Mouse (Mus musculus) heart, adult 2 months (tissue): ENCODE data around the gene Nfkb1.

ENCODE experiments used
- CTCF ChIP-seq: fragments of 200-600 bp; IDR thresholded peaks from 2 replicates; pipeline ENCODE4 v1.8.1; 2022; ENCODE audit warnings: antibody characterized with exemption, mild to moderate bottlenecking, moderate library complexity
- POLR2A ChIP-seq: fragments of 200-500 bp; IDR thresholded peaks from 2 replicates; pipeline ENCODE4 v1.6.1; 2011; ENCODE audit warnings: mild to moderate bottlenecking, low read depth, low read length, control low read depth; ENCODE audit not compliant: insufficient read depth

- TF ChIP-seq POLR2A (no peak), CTCF (no peak)
Measured at GRCm38 (mm10) chr3:135575126-135575525, 116.2 kb downstream of the Nfkb1 start.
